Mouse (Mus musculus): ENCODE measurements around the gene Itpr1.

Gene Itpr1

GRCm38 (mm10) chr6:108214294-108214925, 1.5 kb downstream of the Itpr1 start:
- DNase-seq = no peak

GRCm38 (mm10) chr6:108216091-108216490, 3.2 kb downstream of the Itpr1 start:
- no peak for DNase-seq

GRCm38 (mm10) chr6:108216832-108217231, 3.9 kb downstream of the Itpr1 start:
- no peak for DNase-seq

GRCm38 (mm10) chr6:108217987-108218386, 5.1 kb downstream of the Itpr1 start:
- no peak for DNase-seq

- DNase-seq = no peak
Observed at GRCm38 (mm10) chr6:108222435-108222834, 9.5 kb downstream of the Itpr1 start.

GRCm38 (mm10) chr6:108222875-108223274, 10.0 kb downstream of the Itpr1 start:
- DNase-seq = no peak

GRCm38 (mm10) chr6:108224361-108224760, 11.5 kb downstream of the Itpr1 start:
- DNase-seq = no peak

GRCm38 (mm10) chr6:108225027-108225426, 12.1 kb downstream of the Itpr1 start:
- DNase-seq = no peak

- no peak for DNase-seq
Observed at GRCm38 (mm10) chr6:108226230-108226629, 13.3 kb downstream of the Itpr1 start.

GRCm38 (mm10) chr6:108227461-108227860, 14.6 kb downstream of the Itpr1 start:
- no peak for DNase-seq

- DNase-seq = no peak
Observed at GRCm38 (mm10) chr6:108228048-108228447, 15.2 kb downstream of the Itpr1 start.

- DNase-seq = no peak
Observed at GRCm38 (mm10) chr6:108228601-108229000, 15.7 kb downstream of the Itpr1 start.

- DNase-seq = no peak
Observed at GRCm38 (mm10) chr6:108230608-108231007, 17.7 kb downstream of the Itpr1 start.

GRCm38 (mm10) chr6:108231892-108232710, 19.2 kb downstream of the Itpr1 start:
- DNase-seq = no peak

GRCm38 (mm10) chr6:108233070-108233469, 20.2 kb downstream of the Itpr1 start:
- DNase-seq = no peak

GRCm38 (mm10) chr6:108234536-108234935, 21.6 kb downstream of the Itpr1 start:
- no peak for DNase-seq

GRCm38 (mm10) chr6:108235680-108236123, 22.8 kb downstream of the Itpr1 start:
- DNase-seq = no peak

- DNase-seq = no peak
Observed at GRCm38 (mm10) chr6:108236411-108236921, 23.6 kb downstream of the Itpr1 start.

- no peak for DNase-seq
Observed at GRCm38 (mm10) chr6:108236996-108237395, 24.1 kb downstream of the Itpr1 start.

GRCm38 (mm10) chr6:108237585-108237984, 24.7 kb downstream of the Itpr1 start:
- DNase-seq = no peak

GRCm38 (mm10) chr6:108238011-108238410, 25.1 kb downstream of the Itpr1 start:
- no peak for DNase-seq

- DNase-seq = no peak
Observed at GRCm38 (mm10) chr6:108239056-108239455, 26.2 kb downstream of the Itpr1 start.

GRCm38 (mm10) chr6:108240004-108240403, 27.1 kb downstream of the Itpr1 start:
- no peak for DNase-seq

- no peak for DNase-seq
Observed at GRCm38 (mm10) chr6:108240754-108241153, 27.9 kb downstream of the Itpr1 start.

Measured in cerebellum, postnatal 36 days (tissue).